Mouse (Mus musculus): ENCODE measurements around the gene Fam89b. TPM values are rescaled to one million over a fixed set of nuclear protein-coding genes. Genes with fewer than 3 reads are reported as not detected.
A peak's percentile ranks its signal among the peaks of the same experiment; 100 is the strongest.
"Not testable (repeated sequence)": the region's sequence is repeated elsewhere in the genome, so short reads cannot be mapped to it uniquely, and the experiment has no call there.

The Fam89b gene
- polyA plus RNA-seq, 1 experiment from 2014 or later = 92.7 TPM

- Histone ChIP-seq H3K27ac (peak within 1 kb of the TSS; percentile 96), H3K9ac (ENCODE audit: low read depth, low read length) (peak within 1 kb of the TSS; percentile 87), H3K4me2 (ENCODE audit: low read length) (peak within 1 kb of the TSS; percentile 100), H3K27me3 (ENCODE audit: insufficient read depth, low read length) (no peaks in the 10 kb centered on the region), H3K4me3 (replicated peaks; ENCODE audit: low read depth, low read length) (peak within 1 kb of the TSS; percentile 92), H3K36me3 (ENCODE audit: insufficient read depth, low read length) (peaks cover 30% of the 10 kb centered on the region), H3K9me3 (replicated peaks; ENCODE audit: low read length) (no peaks in the 10 kb centered on the region), H3K4me1 (replicated peaks; ENCODE audit: insufficient read depth, low read length) (peaks cover 31% of the 10 kb centered on the region)
- TF ChIP-seq CTCF (IDR thresholded peaks at IDR 0.05; ENCODE audit: low read depth) = peak; percentile 40
- DNase-seq (ENCODE audit: low spot score) (peak; percentile 100), ATAC-seq (replicated peaks; ENCODE audit: low FRiP score, low read depth) (peak; percentile 88)
- WGBS = under 1% methylated on average over 69 of the region's 69 CpGs
These were observed 41.0 kb downstream of the Fam89b start, which contains the start of the genes Map3k11 and Pcnx3 for GRCm38 (mm10) chr19:5688200-5689087. TSS of gene Map3k11 (plus strand) at chr19:5688742. TSS of gene Pcnx3 (minus strand) at chr19:5688908.

- Histone ChIP-seq H3K27me3 (ENCODE audit: insufficient read depth, low read length) (no peaks in the 10 kb centered on the region), H3K4me3 (replicated peaks; ENCODE audit: low read depth, low read length) (peak overlapping the region; percentile 92), H3K36me3 (ENCODE audit: insufficient read depth, low read length) (peaks cover 29% of the 10 kb centered on the region), H3K4me1 (replicated peaks; ENCODE audit: insufficient read depth, low read length) (peaks cover 27% of the 10 kb centered on the region), H3K4me2 (ENCODE audit: low read length) (peak overlapping the region; percentile 100), H3K9ac (ENCODE audit: low read depth, low read length) (peak overlapping the region; percentile 87), H3K9me3 (replicated peaks; ENCODE audit: low read length) (no peaks in the 10 kb centered on the region), H3K27ac (peak overlapping the region; percentile 96)
- no peak for TF ChIP-seq CTCF (IDR thresholded peaks at IDR 0.05; ENCODE audit: low read depth)
- ATAC-seq (replicated peaks; ENCODE audit: low FRiP score, low read depth) (no peak), DNase-seq (ENCODE audit: low spot score) (no peak)
- WGBS = 13% methylated on average over 9 of the region's 9 CpGs
These were observed 41.7 kb downstream of the Fam89b start for GRCm38 (mm10) chr19:5687738-5688137.

- peak overlapping the region; percentile 87 for H3K9ac ChIP-seq (ENCODE audit: low read depth, low read length)
- peaks cover 36% of the 10 kb centered on the region for H3K36me3 ChIP-seq (ENCODE audit: insufficient read depth, low read length)
These were observed 42.5 kb downstream of the Fam89b start for GRCm38 (mm10) chr19:5686954-5687353.

DNA sequence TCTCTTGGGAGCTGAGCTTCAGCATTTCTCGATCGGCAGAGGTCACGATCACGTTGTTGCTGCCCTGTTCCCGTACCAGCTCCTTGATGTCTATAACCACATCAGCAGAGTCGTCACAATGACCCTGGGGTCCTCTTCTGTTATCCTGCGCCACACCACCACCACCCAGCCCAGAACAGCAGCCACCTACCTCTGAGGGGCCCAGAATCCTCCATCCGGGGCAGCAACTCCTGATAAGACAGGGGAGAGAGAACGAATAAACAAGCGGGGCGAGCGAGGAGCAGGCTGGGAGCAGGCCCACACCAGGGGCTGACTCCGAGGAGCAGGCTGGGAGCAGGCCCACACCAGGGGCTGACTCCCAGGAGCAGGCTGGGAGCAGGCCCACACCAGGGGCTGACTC, 43.0 kb downstream of the Fam89b start:
- ATAC-seq (replicated peaks; ENCODE audit: low FRiP score, low read depth) = no peak
- H3K9me3 ChIP-seq (replicated peaks; ENCODE audit: low read length) = no peaks in the 10 kb centered on the region
- H3K9ac ChIP-seq (ENCODE audit: low read depth, low read length) = no peak overlapping the region

More at GRCm38 (mm10) chr19:5686954-5687353, 42.5 kb downstream of the Fam89b start:
- not testable (repeated sequence) for ATAC-seq (replicated peaks; ENCODE audit: low FRiP score, low read depth); DNase-seq (ENCODE audit: low spot score); H3K27ac ChIP-seq; H3K4me3 ChIP-seq (replicated peaks; ENCODE audit: low read depth, low read length); H3K27me3 ChIP-seq (ENCODE audit: insufficient read depth, low read length); H3K9me3 ChIP-seq (replicated peaks; ENCODE audit: low read length)
- H3K4me1 ChIP-seq (replicated peaks; ENCODE audit: insufficient read depth, low read length) = peaks cover 19% of the 10 kb centered on the region
- peak overlapping the region; percentile 100; the same call in 1 of the 2 replicates for H3K4me2 ChIP-seq (ENCODE audit: low read length)
- 87% methylated on average over 11 of the region's 12 CpGs for WGBS

GRCm38 (mm10) chr19:5685861-5686260, 43.6 kb downstream of the Fam89b start:
- Histone ChIP-seq H3K27me3 (ENCODE audit: insufficient read depth, low read length) (no peaks in the 10 kb centered on the region), H3K4me3 (replicated peaks; ENCODE audit: low read depth, low read length) (no peak overlapping the region), H3K9me3 (replicated peaks; ENCODE audit: low read length) (no peaks in the 10 kb centered on the region), H3K4me2 (ENCODE audit: low read length) (no peak overlapping the region), H3K27ac (no peak overlapping the region), H3K9ac (ENCODE audit: low read depth, low read length) (no peak overlapping the region), H3K4me1 (replicated peaks; ENCODE audit: insufficient read depth, low read length) (peaks cover 9% of the 10 kb centered on the region), H3K36me3 (ENCODE audit: insufficient read depth, low read length) (peaks cover 43% of the 10 kb centered on the region)
- 95% methylated on average over 11 of the region's 11 CpGs for WGBS
- no peak for TF ChIP-seq CTCF (IDR thresholded peaks at IDR 0.05; ENCODE audit: low read depth)
- DNase-seq (ENCODE audit: low spot score) = no peak
- ATAC-seq (replicated peaks; ENCODE audit: low FRiP score, low read depth) = no peak

More for the DNA sequence above, 43.0 kb downstream of the Fam89b start:
- Histone ChIP-seq H3K27me3 (ENCODE audit: insufficient read depth, low read length) (no peaks in the 10 kb centered on the region), H3K4me2 (ENCODE audit: low read length) (no peak overlapping the region), H3K4me3 (replicated peaks; ENCODE audit: low read depth, low read length) (no peak overlapping the region), H3K4me1 (replicated peaks; ENCODE audit: insufficient read depth, low read length) (peaks cover 14% of the 10 kb centered on the region), H3K27ac (no peak overlapping the region), H3K36me3 (ENCODE audit: insufficient read depth, low read length) (peaks cover 37% of the 10 kb centered on the region)
- no peak for TF ChIP-seq CTCF (IDR thresholded peaks at IDR 0.05; ENCODE audit: low read depth)
- 88% methylated on average over 13 of the region's 13 CpGs for WGBS
- no peak for DNase-seq (ENCODE audit: low spot score)

- Histone ChIP-seq H3K4me2 (ENCODE audit: low read length) (no peak overlapping the region), H3K4me1 (replicated peaks; ENCODE audit: insufficient read depth, low read length) (peaks cover 5% of the 10 kb centered on the region), H3K27me3 (ENCODE audit: insufficient read depth, low read length) (no peaks in the 10 kb centered on the region), H3K9me3 (replicated peaks; ENCODE audit: low read length) (no peaks in the 10 kb centered on the region), H3K9ac (ENCODE audit: low read depth, low read length) (no peak overlapping the region), H3K27ac (no peak overlapping the region), H3K4me3 (replicated peaks; ENCODE audit: low read depth, low read length) (no peak overlapping the region), H3K36me3 (ENCODE audit: insufficient read depth, low read length) (peaks cover 47% of the 10 kb centered on the region)
- no peak for DNase-seq (ENCODE audit: low spot score)
- no peak for ATAC-seq (replicated peaks; ENCODE audit: low FRiP score, low read depth)
- no peak for TF ChIP-seq CTCF (IDR thresholded peaks at IDR 0.05; ENCODE audit: low read depth)
- 93% methylated on average over 19 of the region's 19 CpGs for WGBS
These were observed 44.0 kb downstream of the Fam89b start for GRCm38 (mm10) chr19:5685431-5685830.

All from kidney, postnatal 0 days (tissue).